Mouse (Mus musculus): ENCODE measurements around the gene Bmpr2. TPM values are rescaled to one million over a fixed set of nuclear protein-coding genes. Genes with fewer than 3 reads are reported as not detected.

Bmpr2 gene
- polyA plus RNA-seq, 1 experiment from 2014 or later, result 17.2 TPM

DNA sequence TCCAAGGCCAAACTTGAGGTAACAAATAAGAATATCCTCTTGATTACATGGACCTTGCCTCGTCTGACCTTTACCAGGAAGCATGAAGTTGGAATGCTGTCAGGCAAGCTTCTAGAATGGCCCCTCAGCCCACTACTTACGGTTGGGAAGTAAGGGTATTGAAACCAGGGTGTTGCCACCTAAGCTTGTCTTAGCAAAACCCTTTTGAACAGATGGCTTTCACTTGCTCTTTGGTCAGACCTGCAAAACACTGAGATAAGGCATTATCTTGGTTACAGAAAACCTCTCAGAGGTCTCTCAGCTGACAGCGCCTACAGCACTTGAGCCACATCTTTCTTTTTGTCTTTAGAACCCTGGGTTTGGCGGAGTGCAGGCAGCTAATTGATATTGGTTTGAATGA, 130.8 kb downstream of the Bmpr2 start:
- 64% methylated on average over 4 of the region's 4 CpGs for WGBS
- no peak for ATAC-seq (ENCODE audit: insufficient number of reproducible peaks, insufficient read depth, low FRiP score, low read depth)

DNA sequence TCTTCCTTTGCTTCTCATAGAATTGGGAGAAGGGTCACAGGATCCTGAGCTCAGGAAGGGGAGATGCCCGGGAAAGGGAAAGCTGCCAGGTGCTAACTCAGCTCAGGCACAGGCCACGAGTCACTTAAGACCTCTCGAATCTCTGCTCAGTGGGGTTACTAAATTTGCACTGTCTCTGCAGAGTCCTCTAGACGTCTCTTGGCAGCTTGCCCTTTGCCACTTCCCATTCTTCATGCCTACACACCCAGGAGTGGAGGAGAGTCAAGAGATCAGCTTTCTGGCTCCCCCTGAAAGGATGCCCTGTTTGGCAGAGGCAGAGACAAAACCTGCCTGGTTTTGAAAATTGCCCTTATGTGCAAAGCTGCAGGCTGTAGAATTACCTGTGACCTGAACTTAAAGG, 132.3 kb downstream of the Bmpr2 start:
- Histone ChIP-seq H3K4me1 (ENCODE audit: control insufficient read depth, insufficient read depth, low read length) (no peaks in the 10 kb centered on the region), H3K27me3 (ENCODE audit: control insufficient read depth, insufficient read depth, low read length) (no peaks in the 10 kb centered on the region), H3K36me3 (ENCODE audit: control insufficient read depth, insufficient read depth, low read length) (no peaks in the 10 kb centered on the region), H3K9ac (replicated peaks; ENCODE audit: low read depth, low read length) (no peak overlapping the region), H3K4me3 (ENCODE audit: low read depth, low read length) (no peak overlapping the region), H3K4me2 (replicated peaks; ENCODE audit: low read depth, low read length) (no peak overlapping the region), H3K9me3 (ENCODE audit: control insufficient read depth, low read depth, low read length) (no peaks in the 10 kb centered on the region), H3K27ac (ENCODE audit: low read length) (no peak overlapping the region)
- ATAC-seq (ENCODE audit: insufficient number of reproducible peaks, insufficient read depth, low FRiP score, low read depth), result no peak
- 51% methylated on average over 4 of the region's 4 CpGs for WGBS

More for the DNA sequence above, 130.8 kb downstream of the Bmpr2 start:
- Histone ChIP-seq H3K4me1 (ENCODE audit: control insufficient read depth, insufficient read depth, low read length) (no peaks in the 10 kb centered on the region), H3K36me3 (ENCODE audit: control insufficient read depth, insufficient read depth, low read length) (no peaks in the 10 kb centered on the region), H3K27me3 (ENCODE audit: control insufficient read depth, insufficient read depth, low read length) (no peaks in the 10 kb centered on the region), H3K4me2 (replicated peaks; ENCODE audit: low read depth, low read length) (no peak overlapping the region), H3K9me3 (ENCODE audit: control insufficient read depth, low read depth, low read length) (no peaks in the 10 kb centered on the region), H3K9ac (replicated peaks; ENCODE audit: low read depth, low read length) (no peak overlapping the region), H3K4me3 (ENCODE audit: low read depth, low read length) (no peak overlapping the region), H3K27ac (ENCODE audit: low read length) (no peak overlapping the region)

DNA sequence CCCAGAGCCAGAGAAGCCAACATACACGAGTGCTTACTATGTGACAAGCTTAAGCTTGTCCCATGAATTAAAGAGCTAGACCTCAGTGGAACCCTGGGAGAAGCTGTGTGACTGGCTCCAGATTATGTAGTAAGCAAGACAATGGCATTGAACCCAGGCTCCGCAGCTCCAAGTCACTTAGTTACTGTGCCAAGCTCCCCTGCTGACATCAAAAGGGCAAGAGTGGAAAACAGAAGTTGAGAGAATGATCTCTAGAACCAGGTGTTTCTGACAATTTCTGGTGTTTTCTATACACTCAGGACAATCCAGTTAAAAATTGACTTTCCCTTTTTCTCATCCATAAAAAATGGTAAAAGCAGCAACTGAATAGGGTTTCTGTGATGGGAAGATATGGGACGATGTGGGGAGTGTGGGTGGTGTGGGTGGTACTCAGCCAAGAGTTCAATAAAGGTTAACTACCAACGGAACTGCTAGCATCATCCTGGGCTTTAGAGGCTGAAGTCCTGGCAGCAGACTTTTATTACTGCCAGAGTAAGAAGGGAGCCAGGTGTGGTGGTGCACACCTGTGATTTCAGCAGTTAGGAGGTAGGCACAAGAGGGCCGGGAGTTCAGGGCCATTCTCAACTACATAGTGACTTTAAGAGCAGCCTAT, 134.1 kb downstream of the Bmpr2 start:
- WGBS, result 53% methylated on average over 5 of the region's 5 CpGs
- H3K4me1 ChIP-seq (ENCODE audit: control insufficient read depth, insufficient read depth, low read length), result no peaks in the 10 kb centered on the region
- no peak overlapping the region for H3K9ac ChIP-seq (replicated peaks; ENCODE audit: low read depth, low read length)
- H3K27me3 ChIP-seq (ENCODE audit: control insufficient read depth, insufficient read depth, low read length), result no peaks in the 10 kb centered on the region
- ATAC-seq (ENCODE audit: insufficient number of reproducible peaks, insufficient read depth, low FRiP score, low read depth), result no peak
- no peaks in the 10 kb centered on the region for H3K36me3 ChIP-seq (ENCODE audit: control insufficient read depth, insufficient read depth, low read length)
- H3K9me3 ChIP-seq (ENCODE audit: control insufficient read depth, low read depth, low read length), result no peaks in the 10 kb centered on the region
- no peak overlapping the region for H3K4me2 ChIP-seq (replicated peaks; ENCODE audit: low read depth, low read length)
- no peak overlapping the region for H3K4me3 ChIP-seq (ENCODE audit: low read depth, low read length)
- no peak overlapping the region for H3K27ac ChIP-seq (ENCODE audit: low read length)

DNA sequence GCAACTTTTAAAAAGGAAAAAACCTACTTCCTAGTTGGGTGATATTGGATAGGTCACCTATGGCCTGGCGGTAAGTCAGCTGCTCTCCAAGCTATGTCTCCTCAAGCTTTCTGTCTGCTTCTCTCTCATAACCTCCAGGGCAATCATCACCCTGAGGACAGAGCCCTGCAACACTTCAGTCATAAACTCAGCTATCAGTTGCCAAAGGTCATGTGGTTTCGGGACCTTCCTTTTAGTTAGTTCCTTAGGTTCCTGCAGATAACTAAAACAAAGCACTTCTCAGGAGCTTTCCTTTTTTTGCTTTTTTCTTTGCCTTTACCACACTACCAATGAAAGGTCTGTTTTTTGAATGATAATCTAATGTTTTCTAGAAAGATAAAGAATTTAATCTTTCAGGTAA, 136.5 kb downstream of the Bmpr2 start:
- WGBS, result 78% methylated on average over 2 of the region's 2 CpGs
- no peak for ATAC-seq (ENCODE audit: insufficient number of reproducible peaks, insufficient read depth, low FRiP score, low read depth)
- no peak overlapping the region for H3K27ac ChIP-seq (ENCODE audit: low read length)
- H3K9me3 ChIP-seq (ENCODE audit: control insufficient read depth, low read depth, low read length), result no peaks in the 10 kb centered on the region
- no peak overlapping the region for H3K4me3 ChIP-seq (ENCODE audit: low read depth, low read length)
- no peaks in the 10 kb centered on the region for H3K27me3 ChIP-seq (ENCODE audit: control insufficient read depth, insufficient read depth, low read length)
- no peak overlapping the region for H3K9ac ChIP-seq (replicated peaks; ENCODE audit: low read depth, low read length)
- no peak overlapping the region for H3K4me2 ChIP-seq (replicated peaks; ENCODE audit: low read depth, low read length)
- no peaks in the 10 kb centered on the region for H3K4me1 ChIP-seq (ENCODE audit: control insufficient read depth, insufficient read depth, low read length)
- H3K36me3 ChIP-seq (ENCODE audit: control insufficient read depth, insufficient read depth, low read length), result no peaks in the 10 kb centered on the region

DNA sequence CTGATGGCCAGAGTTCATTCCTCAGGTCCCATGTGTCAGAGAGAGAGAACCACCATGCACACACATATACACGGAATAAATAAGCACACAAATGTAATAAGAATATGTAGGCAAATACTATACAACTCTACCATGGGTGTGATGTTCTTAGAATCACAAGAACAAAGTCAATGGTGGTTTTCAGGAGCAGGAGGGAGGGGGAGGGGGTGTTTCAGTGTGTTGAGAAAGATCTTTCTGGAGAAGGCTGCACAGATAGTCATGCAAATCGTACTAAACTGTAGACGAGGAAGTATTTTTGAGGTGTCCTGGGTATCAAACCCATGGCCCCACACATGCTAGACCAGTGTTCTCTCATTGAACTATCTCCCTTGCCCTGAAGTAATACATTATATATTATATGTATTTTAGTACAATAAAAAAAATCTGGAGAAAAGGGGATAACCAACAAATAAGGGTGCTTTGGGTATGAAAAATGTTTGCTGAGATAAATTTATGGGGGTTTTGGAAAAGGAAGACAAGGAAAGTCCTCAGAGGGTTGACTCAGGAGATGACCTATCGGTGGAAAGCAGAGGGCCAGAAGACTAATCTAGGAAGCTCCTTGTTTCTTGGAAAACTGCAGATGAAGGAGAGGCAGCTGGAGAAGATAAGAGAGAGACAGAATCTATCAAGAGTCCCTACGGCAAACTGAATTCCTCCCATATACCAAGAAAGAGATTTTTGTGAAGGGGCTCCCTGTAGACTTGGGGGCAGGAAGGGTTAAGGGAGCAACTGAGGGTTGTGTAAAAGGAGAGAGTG, 138.1 kb downstream of the Bmpr2 start:
- WGBS, result 86% methylated on average over 5 of the region's 5 CpGs
- H3K9ac ChIP-seq (replicated peaks; ENCODE audit: low read depth, low read length), result no peak overlapping the region
- no peaks in the 10 kb centered on the region for H3K9me3 ChIP-seq (ENCODE audit: control insufficient read depth, low read depth, low read length)
- H3K36me3 ChIP-seq (ENCODE audit: control insufficient read depth, insufficient read depth, low read length), result no peaks in the 10 kb centered on the region
- no peaks in the 10 kb centered on the region for H3K4me1 ChIP-seq (ENCODE audit: control insufficient read depth, insufficient read depth, low read length)
- no peaks in the 10 kb centered on the region for H3K27me3 ChIP-seq (ENCODE audit: control insufficient read depth, insufficient read depth, low read length)
- H3K4me3 ChIP-seq (ENCODE audit: low read depth, low read length), result no peak overlapping the region
- H3K4me2 ChIP-seq (replicated peaks; ENCODE audit: low read depth, low read length), result no peak overlapping the region
- no peak overlapping the region for H3K27ac ChIP-seq (ENCODE audit: low read length)
- ATAC-seq (ENCODE audit: insufficient number of reproducible peaks, insufficient read depth, low FRiP score, low read depth), result no peak

DNA sequence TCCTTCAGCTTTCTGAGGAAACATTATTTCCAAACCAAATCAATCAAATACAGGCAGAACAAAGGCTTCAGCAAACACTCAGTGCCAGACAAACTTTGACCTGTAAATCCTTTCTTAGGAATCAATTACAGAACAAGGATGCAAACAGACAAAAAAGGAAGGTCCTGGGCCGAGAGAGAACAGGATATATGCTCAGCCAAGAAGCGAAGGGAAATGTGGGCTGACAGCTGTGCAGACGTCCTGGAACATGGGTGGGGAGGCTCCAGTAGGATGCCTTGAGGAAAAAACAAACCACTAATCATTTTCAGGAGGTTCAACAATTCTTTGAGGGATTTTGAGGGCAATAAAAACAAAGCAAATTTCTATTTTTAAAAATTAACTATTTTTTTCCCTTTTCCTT, 139.4 kb downstream of the Bmpr2 start:
- H3K9me3 ChIP-seq (ENCODE audit: control insufficient read depth, low read depth, low read length), result no peaks in the 10 kb centered on the region
- ATAC-seq (ENCODE audit: insufficient number of reproducible peaks, insufficient read depth, low FRiP score, low read depth), result no peak
- WGBS, result 9% methylated on average over 3 of the region's 3 CpGs
- H3K27me3 ChIP-seq (ENCODE audit: control insufficient read depth, insufficient read depth, low read length), result no peaks in the 10 kb centered on the region
- no peak overlapping the region for H3K4me3 ChIP-seq (ENCODE audit: low read depth, low read length)
- H3K4me1 ChIP-seq (ENCODE audit: control insufficient read depth, insufficient read depth, low read length), result no peaks in the 10 kb centered on the region
- H3K4me2 ChIP-seq (replicated peaks; ENCODE audit: low read depth, low read length), result no peak overlapping the region
- H3K36me3 ChIP-seq (ENCODE audit: control insufficient read depth, insufficient read depth, low read length), result no peaks in the 10 kb centered on the region
- H3K27ac ChIP-seq (ENCODE audit: low read length), result no peak overlapping the region
- no peak overlapping the region for H3K9ac ChIP-seq (replicated peaks; ENCODE audit: low read depth, low read length)

DNA sequence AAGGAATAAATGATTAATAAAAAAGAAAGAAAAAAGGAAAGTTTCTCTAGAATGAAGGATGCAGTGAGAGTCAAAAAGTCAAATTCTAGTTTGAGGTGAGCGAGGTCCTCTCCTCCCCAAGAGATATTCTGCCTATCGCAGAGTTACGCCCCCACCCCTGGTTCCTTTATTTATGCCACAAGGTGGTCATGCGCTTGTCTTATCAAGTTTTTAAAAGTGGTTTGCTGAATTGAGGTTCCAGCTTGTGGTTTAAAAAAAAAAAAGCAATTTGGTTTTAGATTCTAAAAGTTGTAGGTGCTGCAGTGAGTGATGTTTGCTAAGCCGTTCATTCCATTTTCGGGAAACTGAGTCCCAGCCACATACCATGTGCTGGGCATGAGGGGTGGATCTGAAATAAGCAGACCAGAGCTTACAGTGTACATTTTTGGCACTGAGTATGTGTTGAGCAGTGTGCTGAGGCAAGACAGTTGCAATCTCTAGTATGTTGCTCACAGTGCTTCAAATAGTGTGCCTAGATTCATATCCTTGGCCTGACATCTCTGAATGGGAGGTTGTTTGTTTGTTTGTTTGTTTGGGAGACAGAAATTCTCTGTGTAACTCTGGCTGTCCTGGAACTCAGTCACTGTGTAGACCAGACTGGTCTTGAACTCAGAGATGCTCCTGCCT, 141.6 kb downstream of the Bmpr2 start:
- Histone ChIP-seq H3K4me1 (ENCODE audit: control insufficient read depth, insufficient read depth, low read length) (no peaks in the 10 kb centered on the region), H3K9me3 (ENCODE audit: control insufficient read depth, low read depth, low read length) (no peaks in the 10 kb centered on the region), H3K27me3 (ENCODE audit: control insufficient read depth, insufficient read depth, low read length) (no peaks in the 10 kb centered on the region), H3K4me3 (ENCODE audit: low read depth, low read length) (no peak overlapping the region), H3K36me3 (ENCODE audit: control insufficient read depth, insufficient read depth, low read length) (no peaks in the 10 kb centered on the region), H3K9ac (replicated peaks; ENCODE audit: low read depth, low read length) (no peak overlapping the region), H3K27ac (ENCODE audit: low read length) (no peak overlapping the region), H3K4me2 (replicated peaks; ENCODE audit: low read depth, low read length) (no peak overlapping the region)
- ATAC-seq (ENCODE audit: insufficient number of reproducible peaks, insufficient read depth, low FRiP score, low read depth), result no peak
- 92% methylated on average over 6 of the region's 6 CpGs for WGBS

DNA sequence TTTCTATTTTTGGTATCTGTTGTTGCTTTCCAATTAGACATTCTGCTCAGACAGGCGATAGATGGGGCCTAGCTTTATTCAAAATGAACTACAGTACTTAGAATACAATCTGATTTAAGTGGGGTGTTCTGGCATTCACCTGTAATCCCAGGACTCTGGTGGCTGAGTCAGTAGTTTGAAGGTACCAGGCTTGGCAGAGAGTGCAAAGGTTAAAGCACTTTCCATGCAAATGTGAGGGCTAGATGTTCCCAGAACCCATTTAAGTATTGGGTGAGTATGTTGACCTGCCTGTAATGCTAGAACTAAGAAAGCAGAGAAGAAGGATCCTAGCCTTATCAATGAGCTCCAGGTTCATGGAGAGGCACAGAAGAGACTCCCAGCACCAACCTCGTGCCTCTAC, 142.7 kb downstream of the Bmpr2 start:
- WGBS, result 66% methylated on average over 2 of the region's 2 CpGs

More for the DNA sequence above, 142.7 kb downstream of the Bmpr2 start:
- H3K27ac ChIP-seq (ENCODE audit: low read length), result no peak overlapping the region
- no peaks in the 10 kb centered on the region for H3K27me3 ChIP-seq (ENCODE audit: control insufficient read depth, insufficient read depth, low read length)
- no peaks in the 10 kb centered on the region for H3K9me3 ChIP-seq (ENCODE audit: control insufficient read depth, low read depth, low read length)
- no peaks in the 10 kb centered on the region for H3K36me3 ChIP-seq (ENCODE audit: control insufficient read depth, insufficient read depth, low read length)
- ATAC-seq (ENCODE audit: insufficient number of reproducible peaks, insufficient read depth, low FRiP score, low read depth), result no peak
- H3K9ac ChIP-seq (replicated peaks; ENCODE audit: low read depth, low read length), result no peak overlapping the region
- no peak overlapping the region for H3K4me2 ChIP-seq (replicated peaks; ENCODE audit: low read depth, low read length)
- H3K4me3 ChIP-seq (ENCODE audit: low read depth, low read length), result no peak overlapping the region
- H3K4me1 ChIP-seq (ENCODE audit: control insufficient read depth, insufficient read depth, low read length), result no peaks in the 10 kb centered on the region
